8 mouse cellular contexts compared by ENCODE assay signal in the genomic region with DNA sequence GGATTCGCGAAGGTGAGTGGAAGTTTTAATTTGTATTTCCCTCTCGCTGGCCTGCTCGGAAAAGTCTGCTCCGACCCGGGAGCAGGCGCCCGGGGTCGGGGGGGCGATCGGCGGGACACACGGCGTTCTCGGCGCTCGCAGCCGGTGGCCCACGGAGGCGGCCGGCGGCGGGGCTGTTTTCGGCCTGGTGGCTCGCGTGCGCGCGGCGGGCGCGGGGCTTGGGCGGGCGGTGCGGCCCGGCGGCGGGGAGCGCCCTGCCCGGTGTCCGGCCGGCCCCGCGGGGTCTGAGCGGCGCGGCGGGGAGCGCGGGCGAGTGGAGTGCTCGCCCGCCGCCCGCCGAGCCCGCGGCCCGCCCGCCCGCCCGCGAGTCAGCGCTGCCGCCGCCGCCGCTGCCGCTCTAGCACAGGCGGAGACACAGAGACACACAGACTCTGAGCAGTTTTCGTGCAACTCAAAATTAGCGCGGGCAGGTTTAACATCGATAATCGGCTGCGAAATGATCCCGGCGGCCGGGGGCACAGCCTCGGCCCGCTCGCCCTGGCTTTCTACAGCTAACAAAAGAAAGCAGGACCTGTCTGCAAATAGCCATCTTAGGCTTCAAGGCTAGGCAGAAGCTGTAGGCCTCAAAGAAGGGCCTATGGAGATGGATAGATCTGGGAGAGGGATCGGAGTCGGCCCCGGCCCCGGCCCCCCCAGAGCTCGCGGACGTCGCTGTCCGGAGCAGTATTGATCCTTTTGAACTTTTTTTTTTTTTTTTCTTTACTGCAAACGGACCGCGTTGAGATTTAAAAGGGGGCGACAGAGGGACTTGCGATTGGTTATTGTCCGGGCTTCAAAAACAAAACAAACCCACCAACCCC. TPM values are rescaled to one million over a fixed set of nuclear protein-coding genes. Genes with fewer than 3 reads are reported as not detected.
DNase-seq lines count a peak whose midpoint lies in the region; ATAC-seq lines count a peak whose summit lies in the region.

No protein-coding gene starts in this region.

- ATAC-seq in embryonic facial prominence, embryonic 12.5 days (ENCODE audit: insufficient number of reproducible peaks, insufficient read depth, low FRiP score, low TSS enrichment), result no peak
- no peak for ATAC-seq in kidney, embryonic 15.5 days (replicated peaks; ENCODE audit: low FRiP score)
- ATAC-seq in liver, embryonic 11.5 days (replicated peaks; ENCODE audit: low FRiP score), result no peak
- no peak for ATAC-seq in neural tube, embryonic 13.5 days (ENCODE audit: low read depth)

- H3K27me3 ChIP-seq in embryonic facial prominence, embryonic 12.5 days, result no peaks in the 10 kb centered on the region
- H3K27me3 ChIP-seq in heart, embryonic 10.5 days (ENCODE audit: insufficient read depth, poor library complexity, severe bottlenecking), result no peaks in the 10 kb centered on the region
- H3K27me3 ChIP-seq in kidney, embryonic 15.5 days, result no peaks in the 10 kb centered on the region
- no peaks in the 10 kb centered on the region for H3K27me3 ChIP-seq in liver, embryonic 11.5 days (replicated peaks; ENCODE audit: control insufficient read depth, insufficient read depth, low read length)
- H3K27me3 ChIP-seq in neural tube, embryonic 13.5 days, result no peaks in the 10 kb centered on the region

- DNase-seq in 3134 (ENCODE audit: extremely low read depth, insufficient read length, low spot score), result peak; percentile 83
- peak; percentile 79 for DNase-seq in adrenal gland, adult 2 months
- peak; percentile 84 for DNase-seq in heart, embryonic 10.5 days (ENCODE audit: low spot score)
- peak; percentile 71 for DNase-seq in liver, embryonic 11.5 days (ENCODE audit: low spot score)
- peak; percentile 53 for DNase-seq in testis, postnatal 14 days (ENCODE audit: low spot score)

- H3K4me1 ChIP-seq in embryonic facial prominence, embryonic 12.5 days, result peaks cover 16% of the 10 kb centered on the region
- H3K4me1 ChIP-seq in heart, embryonic 10.5 days, result peaks cover 2% of the 10 kb centered on the region; the same call in 1 of the 2 replicates
- H3K4me1 ChIP-seq in kidney, embryonic 15.5 days, result peaks cover 24% of the 10 kb centered on the region
- peaks cover 19% of the 10 kb centered on the region for H3K4me1 ChIP-seq in liver, embryonic 11.5 days (replicated peaks; ENCODE audit: control insufficient read depth, insufficient read depth, low read length)
- peaks cover 28% of the 10 kb centered on the region for H3K4me1 ChIP-seq in neural tube, embryonic 13.5 days (replicated peaks)

- H3K9me3 ChIP-seq in embryonic facial prominence, embryonic 12.5 days, result no peaks in the 10 kb centered on the region
- no peaks in the 10 kb centered on the region for H3K9me3 ChIP-seq in heart, embryonic 10.5 days
- no peaks in the 10 kb centered on the region for H3K9me3 ChIP-seq in kidney, embryonic 15.5 days (replicated peaks)
- H3K9me3 ChIP-seq in liver, embryonic 11.5 days (ENCODE audit: control insufficient read depth, low read length), result no peaks in the 10 kb centered on the region
- no peaks in the 10 kb centered on the region for H3K9me3 ChIP-seq in neural tube, embryonic 13.5 days

- H3K4me3 ChIP-seq in embryonic facial prominence, embryonic 12.5 days, result peak overlapping the region; percentile 88
- peak overlapping the region; percentile 89 for H3K4me3 ChIP-seq in heart, embryonic 10.5 days
- peak overlapping the region; percentile 89 for H3K4me3 ChIP-seq in kidney, embryonic 15.5 days (replicated peaks)
- peak overlapping the region; percentile 95 for H3K4me3 ChIP-seq in liver, embryonic 11.5 days (ENCODE audit: low read depth, low read length)
- H3K4me3 ChIP-seq in neural tube, embryonic 13.5 days, result peak overlapping the region; percentile 93

- peak overlapping the region; percentile 99 for H3K9ac ChIP-seq in embryonic facial prominence, embryonic 12.5 days
- H3K9ac ChIP-seq in kidney, embryonic 15.5 days, result peak overlapping the region; percentile 99
- peak overlapping the region; percentile 100 for H3K9ac ChIP-seq in liver, embryonic 11.5 days (ENCODE audit: low read depth, low read length)
- peak overlapping the region; percentile 100 for H3K9ac ChIP-seq in neural tube, embryonic 13.5 days

- peak overlapping the region; percentile 81 for H3K4me2 ChIP-seq in embryonic facial prominence, embryonic 12.5 days (replicated peaks)
- peak overlapping the region; percentile 69 for H3K4me2 ChIP-seq in kidney, embryonic 15.5 days
- peak overlapping the region; percentile 76 for H3K4me2 ChIP-seq in liver, embryonic 11.5 days
- peak overlapping the region; percentile 84 for H3K4me2 ChIP-seq in neural tube, embryonic 13.5 days

- H3K36me3 ChIP-seq in embryonic facial prominence, embryonic 12.5 days, result no peaks in the 10 kb centered on the region
- H3K36me3 ChIP-seq in heart, embryonic 10.5 days, result peaks cover 10% of the 10 kb centered on the region; the same call in 1 of the 2 replicates
- H3K36me3 ChIP-seq in kidney, embryonic 15.5 days, result peaks cover 9% of the 10 kb centered on the region; the same call in 1 of the 2 replicates
- no peaks in the 10 kb centered on the region for H3K36me3 ChIP-seq in liver, embryonic 11.5 days (ENCODE audit: control insufficient read depth, insufficient read depth, low read length)
- peaks cover 5% of the 10 kb centered on the region; the same call in 1 of the 2 replicates for H3K36me3 ChIP-seq in neural tube, embryonic 13.5 days

- peak overlapping the region; percentile 100 for H3K27ac ChIP-seq in embryonic facial prominence, embryonic 12.5 days
- H3K27ac ChIP-seq in heart, embryonic 10.5 days, result peak overlapping the region; percentile 100
- H3K27ac ChIP-seq in kidney, embryonic 15.5 days, result peak overlapping the region; percentile 100
- H3K27ac ChIP-seq in liver, embryonic 11.5 days (ENCODE audit: low read depth, low read length), result peak overlapping the region; percentile 100
- peak overlapping the region; percentile 100 for H3K27ac ChIP-seq in neural tube, embryonic 13.5 days (replicated peaks)

- under 1% methylated on average over 74 of the region's 97 CpGs for WGBS in embryonic facial prominence, embryonic 12.5 days
- 2% methylated on average over 96 of the region's 97 CpGs for WGBS in heart, embryonic 10.5 days
- WGBS in kidney, embryonic 15.5 days, result under 1% methylated on average over 95 of the region's 97 CpGs
- WGBS in liver, embryonic 11.5 days, result under 1% methylated on average over 93 of the region's 97 CpGs
- WGBS in neural tube, embryonic 13.5 days, result under 1% methylated on average over 56 of the region's 97 CpGs

RNA-seq across cellular contexts. Expression of gene Arid2, which starts 0.9 kb away (rescaled TPM):
- 10 to 100 TPM; 32.0 to 32.2 TPM for total RNA-seq in adrenal gland, adult 2 months (2021)
- 11.8 and 14.5 TPM in 2 replicates for polyA plus RNA-seq in adrenal gland, adult 2 months (2012; rRNA removed)
- 33.0 and 33.1 TPM in 2 replicates for polyA plus RNA-seq in embryonic facial prominence, embryonic 12.5 days (2016; fragmentation: Nextera tagmentation; extraction: Ambion mirVana)
- polyA plus RNA-seq in heart, embryonic 10.5 days (2016; fragmentation: Nextera tagmentation; extraction: Ambion mirVana), result 18.3 and 22.0 TPM in 2 replicates
- 25.3 and 26.1 TPM in 2 replicates for polyA plus RNA-seq in kidney, embryonic 15.5 days (2015; fragmentation: Nextera tagmentation; extraction: Ambion mirVana)
- polyA plus RNA-seq in liver, embryonic 11.5 days (2014; fragmentation: Nextera tagmentation; extraction: Ambion mirVana), result 24.8 and 25.8 TPM in 2 replicates
- 23.9 and 27.0 TPM in 2 replicates for polyA plus RNA-seq in neural tube, embryonic 13.5 days (2015; fragmentation: Nextera tagmentation; extraction: Ambion mirVana)
